Mouse (Mus musculus): ENCODE measurements at regions not wholly inside any gene's neighbourhood (a gene's known extent, or its start where the extent isn't known, plus 50 kb on each side); places are given as distances from the start of the nearest gene placed in this dataset.
"Not testable (repeated sequence)": the region's sequence is repeated elsewhere in the genome, so short reads cannot be mapped to it uniquely, and the experiment has no call there.

DNA sequence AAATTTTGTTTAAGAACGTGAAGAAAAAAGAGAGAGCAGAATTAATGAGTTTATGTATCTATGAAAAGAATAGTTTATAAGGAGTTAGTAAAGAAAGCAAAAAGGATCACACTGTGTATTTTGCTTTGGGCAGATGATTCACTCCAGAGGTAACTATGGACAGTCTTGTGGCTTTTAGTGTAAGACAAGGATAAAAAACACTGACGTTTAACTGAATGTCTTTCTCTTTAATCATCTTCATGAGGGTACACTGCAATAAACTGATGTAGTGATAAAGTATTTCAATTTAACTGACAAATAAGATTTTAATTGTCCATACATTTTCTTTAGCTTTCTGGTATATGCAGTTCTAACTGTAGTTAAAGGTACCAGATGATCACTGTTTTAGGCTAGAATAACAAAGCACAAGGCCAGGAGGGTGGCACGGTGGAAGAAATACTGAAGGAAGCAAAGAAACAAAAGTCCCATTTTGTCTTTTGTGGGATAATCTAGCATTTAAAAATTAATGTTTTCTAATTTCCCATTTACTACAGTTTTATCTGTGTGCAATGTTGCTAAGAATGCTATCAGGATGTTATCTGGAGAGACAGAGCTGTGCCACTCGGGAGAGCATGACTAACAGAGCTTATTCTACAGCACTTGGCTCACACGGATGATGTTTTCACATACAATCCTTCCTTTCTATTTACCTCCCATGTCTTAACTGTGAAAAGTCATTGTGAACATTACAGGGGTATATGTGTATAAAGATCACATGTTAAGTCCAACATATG lies 232.4 kb upstream of the Tusc1 start:
- DNase-seq (ENCODE audit: low read depth) = peak; percentile 10

- no peak for DNase-seq (ENCODE audit: low read depth)
These were observed 220.8 kb upstream of the Tusc1 start for GRCm38 (mm10) chr4:93555787-93556760.

GRCm38 (mm10) chr4:93555181-93555580 lies 219.9 kb upstream of the Tusc1 start:
- not testable (repeated sequence) for DNase-seq (ENCODE audit: low read depth)

- DNase-seq (ENCODE audit: low read depth) = peak; percentile 80
These were observed 217.3 kb upstream of the Tusc1 start for GRCm38 (mm10) chr4:93552489-93553160.

- peak; percentile 95 for DNase-seq (ENCODE audit: low read depth)
These were observed 215.8 kb upstream of the Tusc1 start for GRCm38 (mm10) chr4:93551086-93551485.

DNA sequence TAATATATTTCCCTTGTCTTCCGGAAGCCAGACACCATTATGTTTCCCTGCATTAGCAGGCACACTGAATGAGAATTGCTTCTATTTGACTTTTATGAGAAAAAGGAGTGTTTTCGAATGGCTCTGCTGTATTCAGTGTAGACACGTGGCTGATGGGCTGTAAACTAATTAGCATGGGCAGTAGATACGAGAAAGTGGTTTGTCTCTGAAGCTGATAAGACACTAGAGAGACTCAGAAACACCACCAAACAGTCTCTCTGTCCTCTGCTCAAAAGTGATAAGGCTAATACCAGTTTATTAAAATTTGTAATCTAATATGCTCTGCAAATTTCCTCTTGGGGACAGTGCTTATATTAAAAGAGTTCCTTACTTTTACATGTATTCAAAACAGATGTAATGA lies 205.3 kb upstream of the Tusc1 start:
- DNase-seq (ENCODE audit: low read depth) = no peak

DNA sequence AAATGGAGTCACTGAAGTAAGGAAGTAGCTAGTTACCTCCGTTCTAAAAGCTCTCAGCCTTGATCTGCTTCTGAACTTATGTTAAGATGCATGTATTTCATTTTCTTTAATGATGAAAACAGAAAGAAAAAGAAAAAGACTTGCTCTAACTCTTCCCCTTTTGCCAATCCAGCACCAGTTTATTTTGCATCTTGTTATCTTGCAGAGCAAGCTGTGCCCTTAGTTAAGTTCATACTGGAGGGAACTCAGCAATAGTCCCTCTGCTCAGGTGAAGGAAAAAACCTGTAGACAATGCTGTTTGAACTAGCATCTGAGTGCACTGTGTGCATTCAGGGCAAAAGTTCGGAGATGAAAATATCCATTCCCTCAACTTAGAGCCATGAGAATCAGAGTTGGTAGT lies 192.1 kb upstream of the Tusc1 start:
- no peak for DNase-seq (ENCODE audit: low read depth)

GRCm38 (mm10) chr4:93520454-93521100 lies 185.3 kb upstream of the Tusc1 start:
- DNase-seq (ENCODE audit: low read depth) = no peak

GRCm38 (mm10) chr4:93518925-93519324 lies 183.6 kb upstream of the Tusc1 start:
- no peak for DNase-seq (ENCODE audit: low read depth)

DNA sequence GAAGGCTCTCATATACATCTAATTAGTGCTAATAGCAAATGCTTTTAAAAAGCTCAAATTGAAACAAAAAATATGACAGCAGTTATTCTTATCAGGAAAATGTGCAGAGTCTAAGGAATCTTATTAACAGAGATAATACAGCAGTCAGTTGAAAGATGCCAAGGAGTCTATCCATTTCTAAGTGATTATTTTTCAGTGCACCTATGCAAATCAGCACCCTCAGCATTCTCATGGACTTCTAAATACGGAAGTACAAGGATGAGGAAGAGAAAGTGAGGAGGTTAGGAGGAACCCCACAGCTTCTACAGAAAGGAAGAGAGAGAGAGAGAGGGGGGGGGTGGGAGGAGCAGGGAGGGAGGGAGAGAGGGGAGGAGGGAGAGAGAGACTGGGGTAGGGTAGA lies 175.5 kb upstream of the Tusc1 start:
- DNase-seq (ENCODE audit: low read depth) = no peak

DNA sequence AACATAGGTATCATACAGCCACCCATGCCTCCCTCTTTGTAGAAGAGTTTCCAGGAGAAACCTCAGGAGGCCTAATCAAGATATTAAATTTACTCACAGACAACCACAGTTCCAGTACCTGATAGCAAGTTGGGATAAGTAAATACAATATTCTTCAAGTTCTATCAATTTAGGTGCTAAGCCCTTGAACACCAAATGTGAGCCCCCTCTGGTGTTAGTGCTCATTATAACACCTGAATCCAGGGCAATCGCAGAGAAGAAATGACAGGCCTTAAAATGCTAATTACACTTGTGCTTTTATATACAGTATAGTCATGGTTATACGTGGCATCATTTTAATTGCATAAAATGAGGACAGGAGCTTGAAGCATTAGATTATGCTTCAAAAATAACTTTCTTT lies 161.6 kb upstream of the Tusc1 start:
- peak; percentile 31 for DNase-seq (ENCODE audit: low read depth)

DNA sequence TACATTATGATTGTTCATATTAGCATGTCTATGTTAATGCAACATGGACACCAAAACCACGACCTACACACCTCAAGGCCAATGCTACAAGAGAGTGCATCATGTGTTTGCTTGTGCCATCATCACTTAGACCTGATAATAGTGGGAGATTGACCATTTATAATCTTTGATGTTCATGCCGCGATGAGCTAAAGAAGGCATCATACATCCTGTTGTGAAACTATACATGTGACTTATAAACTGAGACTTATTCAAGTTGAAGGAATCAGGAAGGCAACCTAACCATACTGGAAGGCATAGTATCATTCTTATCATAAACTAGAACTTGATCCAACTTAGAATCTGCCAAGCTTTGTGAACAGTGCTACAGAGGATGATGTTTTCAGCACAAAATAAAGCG lies 159.0 kb upstream of the Tusc1 start:
- DNase-seq (ENCODE audit: low read depth) = no peak

GRCm38 (mm10) chr4:93493905-93494304 lies 158.6 kb upstream of the Tusc1 start:
- no peak for DNase-seq (ENCODE audit: low read depth)

- DNase-seq (ENCODE audit: low read depth) = no peak
These were observed 158.0 kb upstream of the Tusc1 start for GRCm38 (mm10) chr4:93493326-93493725.

GRCm38 (mm10) chr4:93488570-93488969 lies 153.3 kb upstream of the Tusc1 start:
- DNase-seq (ENCODE audit: low read depth) = no peak

DNA sequence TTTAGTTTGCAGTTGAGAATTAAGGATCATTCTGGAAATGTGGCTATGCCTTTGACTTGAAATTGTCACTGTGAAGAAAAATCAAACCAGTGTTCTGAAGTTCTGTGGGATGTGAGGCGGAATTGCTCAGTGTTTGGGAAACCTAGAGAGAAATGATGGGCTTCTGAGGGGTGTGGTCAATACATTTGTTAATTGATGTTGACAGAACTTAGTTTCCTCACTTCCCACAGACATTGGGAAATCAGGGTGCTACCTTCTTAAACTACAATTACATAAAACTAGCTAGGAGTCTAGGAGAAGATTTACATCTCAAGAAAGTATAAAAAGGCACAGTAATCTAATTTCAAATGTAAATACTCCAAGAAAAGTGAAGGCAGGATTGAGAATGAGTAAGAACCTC lies 151.1 kb upstream of the Tusc1 start:
- no peak for DNase-seq (ENCODE audit: low read depth)

DNA sequence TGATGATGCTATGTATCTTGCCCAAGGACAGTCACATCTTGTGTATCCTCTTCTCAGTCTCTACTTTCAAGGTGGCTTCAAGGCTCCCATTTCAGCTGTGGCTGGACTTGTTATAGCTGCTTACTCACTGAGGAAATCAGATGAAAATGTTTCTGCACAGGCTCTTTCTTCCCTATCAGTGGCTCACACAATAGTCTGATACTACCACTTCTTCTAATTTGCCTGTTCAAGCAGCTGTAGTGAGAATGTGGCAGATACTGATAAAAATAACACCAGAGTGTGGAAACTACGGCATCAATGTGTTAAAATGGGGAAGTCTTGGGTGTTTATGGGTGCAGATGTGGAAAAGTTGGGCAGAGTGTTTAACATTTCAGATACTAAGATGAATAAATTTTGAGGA lies 145.9 kb upstream of the Tusc1 start:
- DNase-seq (ENCODE audit: low read depth) = no peak

DNA sequence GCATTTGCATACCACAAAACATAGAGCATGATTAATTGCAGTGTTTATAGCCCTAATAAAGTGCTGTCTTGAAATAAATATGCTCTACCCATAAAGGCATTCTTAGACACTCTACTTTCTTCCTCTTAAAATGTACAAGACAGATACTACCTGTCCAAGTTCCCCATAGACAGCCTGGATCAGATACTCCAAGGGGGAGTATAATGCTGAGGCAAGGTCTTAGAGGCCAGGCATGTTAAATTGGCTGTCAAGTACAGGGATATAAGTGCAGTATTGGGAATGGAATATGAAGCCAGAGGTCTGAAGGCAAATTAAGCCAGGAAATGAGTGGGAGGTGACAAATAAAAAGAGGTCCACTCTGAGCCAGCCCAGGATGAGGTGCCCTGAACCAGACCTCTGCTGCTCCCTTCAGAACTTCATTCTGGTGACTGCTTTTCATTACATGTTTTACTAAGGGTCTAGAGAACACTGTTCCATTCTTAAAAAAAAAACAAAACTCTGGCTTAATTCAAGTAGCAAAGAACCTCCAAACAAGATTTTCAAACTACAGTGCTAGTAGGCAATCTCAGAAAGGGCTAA lies 142.0 kb upstream of the Tusc1 start:
- no peak for DNase-seq (ENCODE audit: low read depth)

DNA sequence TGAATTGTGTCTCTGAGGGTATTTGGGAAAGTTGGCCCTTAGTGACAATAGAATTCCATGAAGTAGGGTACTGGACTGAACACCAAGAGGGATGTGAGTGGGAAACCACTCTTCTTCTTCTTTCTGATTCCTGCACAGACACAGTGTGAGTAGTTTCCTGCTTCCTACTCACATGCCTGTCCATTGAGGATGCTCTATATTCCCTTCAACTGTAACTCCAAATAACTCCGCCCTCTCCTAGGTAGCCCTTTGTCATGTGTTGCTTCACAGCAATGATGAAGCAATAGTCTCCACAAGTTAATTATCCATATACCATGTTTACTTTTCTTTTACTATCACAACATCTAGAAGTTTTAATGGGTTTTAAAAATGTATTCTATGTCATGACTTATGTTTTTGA lies 132.7 kb upstream of the Tusc1 start:
- DNase-seq (ENCODE audit: low read depth) = no peak

DNA sequence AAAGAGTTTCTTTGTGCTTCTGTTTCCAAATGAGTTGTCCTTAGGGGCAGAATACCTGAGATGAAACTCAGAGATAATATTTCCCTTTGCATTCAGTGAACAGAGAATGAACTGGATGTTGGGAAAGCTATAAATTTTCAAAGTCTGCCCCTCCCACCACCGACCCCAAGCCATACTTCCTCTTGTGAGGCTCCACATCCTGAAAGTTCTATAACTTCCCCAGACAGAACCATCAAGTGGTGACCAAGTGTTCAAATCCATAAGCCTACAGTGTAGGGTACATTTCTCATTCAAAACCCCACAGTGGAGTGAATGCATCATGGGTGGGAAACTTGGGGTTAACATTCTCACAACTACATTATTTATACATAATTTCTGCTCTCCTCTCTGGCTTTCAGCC lies 132.1 kb upstream of the Tusc1 start:
- no peak for DNase-seq (ENCODE audit: low read depth)

- DNase-seq (ENCODE audit: low read depth) = no peak
These were observed 116.0 kb upstream of the Tusc1 start for GRCm38 (mm10) chr4:93451357-93451756.

GRCm38 (mm10) chr4:93450831-93451230 lies 115.5 kb upstream of the Tusc1 start:
- no peak for DNase-seq (ENCODE audit: low read depth)

Data from NIH3T3 (cell line).